Mouse (Mus musculus) gastrocnemius, postnatal 4 days (tissue): ENCODE data around the gene Nr1h4. TPM values are rescaled to one million over a fixed set of nuclear protein-coding genes. Genes with fewer than 3 reads are reported as not detected.

Experiments
- DNase-seq, 2 experiments: peaks; one replicate each; pipeline ENCODE4 v3.0.0; 2021 to 2022; ENCODE audit warnings: low spot score in 2 of 2, mixed read lengths in 2 of 2
- total RNA-seq, 2 experiments: library from RNA; stranded (reverse); gene quantifications; 2 replicates each; pipeline ENCODE4 v1.2.3; 2021

Gene Nr1h4
- total RNA-seq, 2 experiments from 2014 or later = 0.18 TPM; not detected in 1

- no peak for DNase-seq
Observed at GRCm38 (mm10) chr10:89435413-89435812, 98.0 kb downstream of the Nr1h4 start.

DNA sequence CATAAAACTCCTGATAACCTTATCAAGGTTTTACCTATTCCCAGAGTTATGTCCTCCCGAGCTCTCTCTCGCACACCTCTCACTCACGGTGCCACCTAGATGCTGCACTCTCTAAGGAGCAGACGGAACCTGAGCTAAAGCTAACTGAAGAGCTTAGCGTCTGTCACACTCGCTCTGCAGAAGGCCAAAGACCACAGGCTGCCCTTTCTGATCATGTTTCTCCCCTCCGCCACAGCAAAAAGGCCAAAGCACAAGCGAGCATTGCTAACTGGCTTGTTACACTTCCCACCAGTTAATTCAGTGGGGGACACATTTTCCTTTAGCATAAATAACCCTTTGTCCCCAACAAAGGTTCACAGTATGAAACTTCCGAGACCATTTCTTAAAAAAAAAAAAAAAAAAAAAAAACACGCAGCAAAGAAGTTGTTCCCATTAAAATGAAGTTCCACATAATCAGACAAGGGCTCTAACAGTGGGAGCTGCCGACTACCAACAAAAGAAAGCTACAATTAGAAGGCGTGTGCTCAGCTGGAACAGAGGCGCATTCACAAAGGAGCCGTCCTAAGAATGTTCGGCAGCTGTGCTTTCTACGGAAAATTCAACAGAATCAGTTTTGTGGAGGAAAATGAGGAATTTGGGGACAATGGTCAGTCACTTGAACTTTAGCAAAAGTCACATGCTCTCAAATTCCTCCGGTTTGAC, 98.7 kb downstream of the Nr1h4 start:
- no peak for DNase-seq

- no peak for DNase-seq
Observed at GRCm38 (mm10) chr10:89432743-89433142, 100.6 kb downstream of the Nr1h4 start.

GRCm38 (mm10) chr10:89430751-89431150, 102.6 kb downstream of the Nr1h4 start:
- DNase-seq = no peak

DNA sequence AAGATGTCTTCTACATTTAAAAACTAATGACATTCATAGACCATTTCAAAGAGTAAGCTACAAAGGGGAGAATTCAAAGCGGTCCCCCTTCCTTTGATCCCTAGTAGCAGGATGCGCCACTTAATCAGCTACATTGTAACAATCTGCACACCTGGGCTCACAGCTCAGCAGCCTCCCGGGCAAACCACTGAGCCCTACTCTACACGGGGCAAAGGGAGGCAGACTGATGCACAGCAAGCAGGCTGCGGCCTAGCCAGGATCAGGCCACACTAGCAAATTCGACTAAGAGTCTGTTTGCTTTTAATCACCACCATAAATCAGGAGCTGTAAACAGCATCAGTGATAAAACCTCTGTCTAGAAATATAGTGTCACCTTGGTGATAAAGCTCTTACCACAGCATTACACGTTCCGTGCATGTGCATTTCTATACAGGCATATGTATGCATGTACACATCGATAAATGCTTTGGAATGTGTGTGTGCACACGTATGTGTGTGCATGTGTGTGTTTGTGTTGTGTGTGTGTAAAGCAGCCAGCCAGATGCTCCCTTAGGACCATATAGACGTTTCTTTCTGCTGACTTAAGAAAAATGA, 108.5 kb downstream of the Nr1h4 start:
- DNase-seq = no peak

DNA sequence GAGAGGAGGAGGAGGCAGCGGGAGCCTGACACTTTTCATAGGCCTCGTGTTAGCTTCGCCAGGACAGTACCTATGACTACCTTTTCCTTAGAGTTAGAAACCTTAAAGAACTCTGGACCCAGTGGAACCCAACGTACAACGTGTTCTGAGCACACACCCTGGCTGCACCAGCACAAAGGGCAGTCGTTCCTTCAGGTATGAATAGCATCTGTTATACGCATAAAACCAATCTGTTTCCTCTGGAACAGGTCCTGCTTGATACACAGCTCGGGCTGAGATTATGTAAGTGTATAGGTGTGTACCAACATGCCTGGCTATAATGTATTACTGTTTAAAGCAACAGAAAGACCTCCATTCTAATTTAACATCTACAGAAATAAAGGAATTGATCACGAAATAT, 109.2 kb downstream of the Nr1h4 start:
- DNase-seq = no peak

GRCm38 (mm10) chr10:89423164-89423778, 110.1 kb downstream of the Nr1h4 start:
- no peak for DNase-seq

- no peak for DNase-seq
Observed at GRCm38 (mm10) chr10:89422504-89423158, 110.8 kb downstream of the Nr1h4 start.

GRCm38 (mm10) chr10:89417966-89418365, 115.4 kb downstream of the Nr1h4 start:
- DNase-seq = no peak

DNA sequence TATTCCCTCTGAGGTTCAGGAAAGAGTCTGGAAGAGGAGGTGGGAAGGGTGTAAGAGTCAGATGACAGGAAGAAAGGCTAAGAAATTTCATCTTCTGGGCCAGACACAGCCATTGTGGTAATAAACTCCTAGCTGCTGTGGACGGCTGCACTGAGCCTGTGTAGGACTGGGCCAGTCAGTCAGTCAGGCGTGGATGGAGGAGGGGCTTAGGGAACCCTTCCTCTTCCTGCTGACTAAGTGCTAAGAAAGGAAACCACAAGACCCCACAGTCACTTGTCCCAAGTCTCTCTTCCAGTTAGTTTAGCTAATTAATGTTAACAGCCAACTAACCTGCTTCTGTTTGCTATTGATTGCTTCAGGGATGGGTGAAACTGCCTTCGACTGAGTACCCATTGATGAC, 117.9 kb downstream of the Nr1h4 start:
- no peak for DNase-seq

DNA sequence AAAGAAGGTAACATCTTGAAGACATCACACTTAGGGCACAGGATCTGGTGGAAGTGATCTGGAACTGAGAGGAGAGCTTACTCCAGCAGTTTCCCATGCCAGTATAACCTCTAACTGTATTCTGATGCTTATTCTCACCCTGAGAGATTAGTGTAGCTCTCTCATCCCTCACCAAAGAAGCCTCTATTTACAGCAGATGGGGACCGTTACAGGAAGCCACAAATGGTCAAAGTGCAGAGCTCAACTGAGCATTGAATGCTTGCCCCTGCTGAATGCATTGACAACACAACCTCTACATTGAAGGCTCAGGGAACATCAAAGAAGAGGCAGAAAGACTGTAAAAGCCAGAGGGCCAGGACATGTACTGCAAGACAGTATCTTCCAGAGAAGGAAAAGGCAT, 125.8 kb downstream of the Nr1h4 start:
- no peak for DNase-seq

- DNase-seq = no peak
Observed at GRCm38 (mm10) chr10:89406733-89407484, 126.5 kb downstream of the Nr1h4 start.

DNA sequence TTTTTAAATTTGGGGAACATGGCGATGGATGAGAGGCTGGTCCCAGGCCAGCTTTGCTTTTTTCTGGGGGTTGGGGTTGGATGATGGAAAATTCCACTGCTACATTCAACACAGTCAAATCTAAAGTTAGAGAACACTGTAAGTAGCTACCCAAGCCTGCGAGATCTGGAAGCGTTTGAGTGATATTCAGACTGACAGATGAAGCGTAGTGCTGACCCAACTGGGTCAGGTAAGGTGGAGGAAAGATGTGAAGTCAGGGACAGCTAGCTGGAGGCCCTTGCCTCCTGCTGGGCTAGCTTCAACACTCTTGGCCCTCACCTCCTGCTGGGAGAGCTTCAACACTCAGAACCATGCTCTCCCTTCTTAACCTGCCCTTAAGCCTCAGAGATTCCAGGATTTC, 128.4 kb downstream of the Nr1h4 start:
- no peak for DNase-seq

Other genes with a start within 250 kb of the Nr1h4 start
- 1 to 10 TPM; 1.7 to 2.5 TPM for gene Ano4, start 188.8 kb downstream of the Nr1h4 start, total RNA-seq
- 10 to 100 TPM; 17.7 to 19.1 TPM for gene Gas2l3, start 89.6 kb downstream of the Nr1h4 start, total RNA-seq
- gene Slc17a8, start 87.7 kb upstream of the Nr1h4 start, total RNA-seq = under 1 TPM in 1 of 2 experiments, not detected in 1; 0.05 TPM
- gene Scyl2, start 152.7 kb upstream of the Nr1h4 start, total RNA-seq = 10 to 100 TPM; 15.0 to 18.6 TPM
- 1 to 10 TPM; 6.9 to 8.0 TPM for gene Actr6, start 198.7 kb upstream of the Nr1h4 start, total RNA-seq
- 10 to 100 TPM; 11.5 to 17.9 TPM for gene Uhrf1bp1l, start 211.4 kb upstream of the Nr1h4 start, total RNA-seq